Mouse (Mus musculus): ENCODE data around the gene Gm12166.

The Gm12166 gene

GRCm38 (mm10) chr11:46073061-46073849, 21.1 kb upstream of the Gm12166 start:
- peak in 1 of 2 experiments; percentile 80 for DNase-seq

GRCm38 (mm10) chr11:46072466-46073060, 20.4 kb upstream of the Gm12166 start:
- DNase-seq = no peak

- DNase-seq = no peak
These were observed 18.7 kb upstream of the Gm12166 start for GRCm38 (mm10) chr11:46070789-46071188.

GRCm38 (mm10) chr11:46070161-46070560, 18.0 kb upstream of the Gm12166 start:
- DNase-seq = no peak

- DNase-seq = peak in 1 of 2 experiments; percentile 56
These were observed 17.4 kb upstream of the Gm12166 start for GRCm38 (mm10) chr11:46069408-46070003.

- DNase-seq = peak in 1 of 2 experiments; percentile 55
These were observed 16.8 kb upstream of the Gm12166 start for GRCm38 (mm10) chr11:46068756-46069407.

- DNase-seq = no peak
These were observed 15.4 kb upstream of the Gm12166 start for GRCm38 (mm10) chr11:46067371-46068060.

- DNase-seq = peak; percentile 84 to 93
These were observed 13.3 kb upstream of the Gm12166 start for GRCm38 (mm10) chr11:46065201-46066011.

- DNase-seq = peak; percentile 68 to 77
These were observed 12.6 kb upstream of the Gm12166 start for GRCm38 (mm10) chr11:46064767-46065166.

GRCm38 (mm10) chr11:46062993-46063731, 11.0 kb upstream of the Gm12166 start:
- DNase-seq = peak; percentile 66 to 83

- no peak for DNase-seq
These were observed 10.4 kb upstream of the Gm12166 start for GRCm38 (mm10) chr11:46062569-46062968.

GRCm38 (mm10) chr11:46061776-46062445, 9.8 kb upstream of the Gm12166 start:
- DNase-seq = no peak

- peak; percentile 60 to 76 for DNase-seq
These were observed 8.5 kb upstream of the Gm12166 start for GRCm38 (mm10) chr11:46060651-46061020.

GRCm38 (mm10) chr11:46059887-46060650, 7.9 kb upstream of the Gm12166 start:
- peak in 1 of 2 experiments; percentile 53 for DNase-seq

GRCm38 (mm10) chr11:46058916-46059315, 6.8 kb upstream of the Gm12166 start:
- no peak for DNase-seq

- no peak for DNase-seq
These were observed 5.9 kb upstream of the Gm12166 start for GRCm38 (mm10) chr11:46058011-46058410.

GRCm38 (mm10) chr11:46056770-46057411, 4.8 kb upstream of the Gm12166 start:
- peak; percentile 62 to 79 for DNase-seq

GRCm38 (mm10) chr11:46055896-46056769, 4.0 kb upstream of the Gm12166 start, which contains the start of gene Adam19:
Gene Adam19, plus strand, starts transcription at chr11:46055992.
- DNase-seq = peak; percentile 87 to 92
